Mouse (Mus musculus) heart, postnatal 0 days (tissue): Measurements from ENCODE around the gene Ttll7. TPM values are rescaled to one million over a fixed set of nuclear protein-coding genes. Genes with fewer than 3 reads are reported as not detected.

Source experiments
- ATAC-seq: fragments of 200-750 bp; cut with Nextera tagmentation; 2 replicates; pipeline ENCODE4 v1.8.0; 2017; ENCODE audit warnings: low read depth, moderate number of reproducible peaks, moderate library complexity; ENCODE audit not compliant: insufficient read depth
- DNase-seq: peaks from one replicate; pipeline ENCODE4 v3.0.0-alpha.2; 2016; ENCODE audit warnings: low spot score
- H3K27ac ChIP-seq: fragments of 300-500 bp; sonication (generic); 2 replicates; pipeline ENCODE4 v1.5.1; 2014; ENCODE audit warnings: low read depth, mild to moderate bottlenecking
- H3K27me3 ChIP-seq: fragments of 300-500 bp; sonication (generic); 2 replicates; pipeline ENCODE4 v1.6.1; 2014; ENCODE audit warnings: low read length, mixed read lengths; ENCODE audit not compliant: control insufficient read depth, insufficient read depth
- H3K36me3 ChIP-seq: fragments of 300-500 bp; sonication (generic); replicated peaks from 2 replicates; pipeline ENCODE4 v1.6.1; 2014; ENCODE audit warnings: low read length, mixed read lengths; ENCODE audit not compliant: control insufficient read depth, insufficient read depth
- H3K4me1 ChIP-seq: fragments of 300-500 bp; sonication (generic); 2 replicates; pipeline ENCODE4 v1.6.1; 2014; ENCODE audit warnings: antibody characterized with exemption; ENCODE audit not compliant: control insufficient read depth, insufficient read depth
- H3K4me2 ChIP-seq: fragments of 300-500 bp; sonication (generic); 2 replicates; pipeline ENCODE4 v1.6.1; 2014; ENCODE audit warnings: low read depth, mild to moderate bottlenecking, low read length, moderate library complexity
- H3K4me3 ChIP-seq: fragments of 300-500 bp; sonication (generic); 2 replicates; pipeline ENCODE4 v1.5.1; 2014; ENCODE audit warnings: low read depth, low read length
- H3K9ac ChIP-seq: fragments of 300-500 bp; sonication (generic); replicated peaks from 2 replicates; pipeline ENCODE4 v1.6.1; 2014; ENCODE audit warnings: low read depth, low read length, mixed read lengths
- H3K9me3 ChIP-seq: fragments of 300-500 bp; sonication (generic); replicated peaks from 2 replicates; pipeline ENCODE4 v1.6.1; 2016; ENCODE audit warnings: low read length; ENCODE audit not compliant: control insufficient read depth
- CTCF ChIP-seq: IDR thresholded peaks from 2 replicates; pipeline ENCODE4 v1.5.1; 2016; ENCODE audit warnings: antibody characterized with exemption, control low read depth, low read depth
- EP300 ChIP-seq: IDR thresholded peaks from 2 replicates; pipeline ENCODE4 v1.6.1; 2016; ENCODE audit warnings: antibody characterized with exemption, low read depth
- WGBS: fragments of 180-500 bp; shearing (Covaris S2); extraction: QIAGEN DNeasy Blood & Tissue Kit; methylation state at CpG from one replicate; pipeline ENCODE4 v1.1.7; 2014; 5-methylcytosine and 5-hydroxymethylcytosine counted together
- polyA plus RNA-seq: library from polyadenylated mRNA; unstranded; fragments of >200 nt; fragmentation: Nextera tagmentation; extraction: Ambion mirVana; gene quantifications from 2 replicates; pipeline ENCODE4 v1.2.1, GENCODE M21; 2015
- total RNA-seq: library from RNA; depleted of rRNA; stranded (reverse); fragments of >200 nt; gene quantifications from 2 replicates; pipeline ENCODE4 v1.2.3, GENCODE M21; 2014; ENCODE audit warnings: low replicate concordance

The Ttll7 gene
- total and polyA plus RNA-seq, 2 experiments from 2014 or later, result 1.2 to 6.6 TPM

DNA sequence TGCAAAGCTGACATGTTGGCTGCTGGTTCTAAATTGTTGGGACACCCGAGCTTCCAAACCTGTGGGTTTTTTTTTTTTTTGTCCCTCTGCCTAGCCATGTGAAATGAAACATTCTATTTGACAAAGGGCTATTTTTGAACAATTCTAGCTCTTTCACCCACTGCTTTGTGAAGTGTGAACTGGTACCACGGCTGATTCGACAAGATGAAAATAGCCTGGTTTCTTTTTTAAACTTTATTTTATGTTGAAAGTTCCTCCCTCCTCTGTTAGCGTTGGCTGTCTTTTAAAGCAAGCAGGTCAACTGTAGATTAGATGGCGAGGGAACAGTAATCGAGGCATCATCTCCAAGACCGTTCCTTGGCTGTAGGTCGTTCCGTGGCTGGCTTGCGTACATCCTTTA is 5.2 kb downstream of the Ttll7 start:
- no peak for DNase-seq
- no peak for ATAC-seq
- Histone ChIP-seq H3K9ac (no peak overlapping the region), H3K4me1 (no peaks in the 10 kb centered on the region), H3K4me3 (no peak overlapping the region), H3K27me3 (no peaks in the 10 kb centered on the region), H3K27ac (no peak overlapping the region), H3K36me3 (no peaks in the 10 kb centered on the region), H3K4me2 (no peak overlapping the region), H3K9me3 (no peaks in the 10 kb centered on the region)
- no peak for TF ChIP-seq CTCF
- 83% methylated on average over 10 of the region's 10 CpGs for WGBS

DNA sequence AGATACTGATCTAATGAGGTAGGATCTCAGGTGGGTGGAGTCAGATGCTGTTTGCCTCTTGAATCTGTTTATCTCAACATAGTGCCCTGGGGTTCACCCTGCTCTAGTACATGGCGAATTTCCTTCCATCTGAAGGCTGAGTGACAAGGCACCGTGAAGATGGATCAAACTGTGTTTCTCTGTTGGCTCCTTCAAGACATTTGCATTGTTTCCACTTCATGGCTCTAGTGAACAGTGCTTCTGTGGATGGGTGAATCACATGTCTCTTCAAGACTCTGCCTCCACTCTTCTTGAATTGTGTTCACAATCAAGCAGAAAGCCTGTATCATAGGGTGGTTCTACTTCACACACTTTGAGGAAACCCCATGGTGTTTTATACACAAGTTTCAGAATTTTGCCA is 8.1 kb downstream of the Ttll7 start:
- WGBS, result 82% methylated on average over 2 of the region's 2 CpGs
- DNase-seq (no peak), ATAC-seq (no peak)
- Histone ChIP-seq H3K4me3 (no peak overlapping the region), H3K27me3 (no peaks in the 10 kb centered on the region), H3K27ac (no peak overlapping the region), H3K4me1 (no peaks in the 10 kb centered on the region), H3K9ac (no peak overlapping the region), H3K36me3 (no peaks in the 10 kb centered on the region), H3K9me3 (no peaks in the 10 kb centered on the region), H3K4me2 (no peak overlapping the region)
- TF ChIP-seq CTCF (no peak), EP300 (no peak)

DNA sequence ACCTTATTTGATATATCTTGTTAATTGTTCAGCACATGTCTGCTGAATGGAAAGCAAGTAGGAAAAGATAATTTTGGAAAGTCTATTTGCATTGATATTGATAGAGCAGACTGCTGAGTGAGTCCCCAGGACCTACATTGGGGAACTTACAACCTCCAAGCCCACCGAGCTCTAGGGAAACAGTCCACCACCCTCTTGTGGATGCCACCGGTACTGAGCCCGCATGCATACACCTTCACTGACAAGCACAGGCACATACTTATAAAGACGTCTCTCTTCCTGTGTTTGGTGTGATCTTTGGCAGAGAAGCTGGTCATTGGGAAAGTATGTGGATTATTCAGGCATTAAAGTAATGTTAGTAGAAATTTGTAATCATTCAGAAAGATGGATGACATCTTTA is 14.4 kb downstream of the Ttll7 start:
- no peak overlapping the region for H3K4me2 ChIP-seq
- H3K9me3 ChIP-seq, result no peaks in the 10 kb centered on the region
- no peak overlapping the region for H3K27ac ChIP-seq
- H3K4me3 ChIP-seq, result no peak overlapping the region
- peak; percentile 37 for TF ChIP-seq CTCF
- no peak for TF ChIP-seq EP300
- no peaks in the 10 kb centered on the region for H3K36me3 ChIP-seq
- no peaks in the 10 kb centered on the region for H3K4me1 ChIP-seq
- WGBS, result 29% methylated on average over 4 of the region's 4 CpGs
- no peak overlapping the region for H3K9ac ChIP-seq
- ATAC-seq (no peak), DNase-seq (no peak)
- H3K27me3 ChIP-seq, result no peaks in the 10 kb centered on the region; the same call in 1 of the 2 replicates

- 73% methylated on average over 3 of the region's 3 CpGs for WGBS
- ATAC-seq, result no peak
These were observed 19.8 kb downstream of the Ttll7 start for GRCm38 (mm10) chr3:146871954-146872353.

DNA sequence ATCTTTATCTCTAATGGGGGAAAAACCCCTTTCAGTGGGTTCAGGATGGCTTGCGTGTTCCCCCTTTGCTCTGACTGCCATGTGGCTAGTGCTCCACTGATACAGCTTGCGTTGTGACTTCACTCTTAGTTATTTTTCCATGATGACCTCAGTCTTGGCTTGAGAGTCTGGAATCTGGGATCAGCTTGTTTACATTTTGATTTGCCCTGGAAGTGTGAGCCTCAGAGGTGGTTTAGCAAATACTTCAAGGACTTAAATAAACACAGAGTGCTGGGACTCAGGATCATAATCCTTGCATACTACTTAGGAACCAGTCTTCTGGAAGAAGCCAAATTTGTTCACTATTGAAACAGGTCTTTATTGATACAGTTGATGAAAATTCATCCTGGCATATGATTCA is 23.8 kb downstream of the Ttll7 start:
- Histone ChIP-seq H3K9me3 (peaks cover 10% of the 10 kb centered on the region), H3K4me2 (no peak overlapping the region), H3K4me1 (peaks cover 2% of the 10 kb centered on the region; the same call in 1 of the 2 replicates), H3K9ac (no peak overlapping the region), H3K27me3 (no peaks in the 10 kb centered on the region), H3K27ac (0 out of 2 replicates have a peak overlapping the region, but pooled peaks have one; percentile 8), H3K4me3 (no peak overlapping the region), H3K36me3 (no peaks in the 10 kb centered on the region)
- ATAC-seq, result peak; percentile 76
- DNase-seq, result peak; percentile 55
- no peak for TF ChIP-seq EP300
- TF ChIP-seq CTCF, result no peak
- WGBS, result 15% methylated on average over 2 of the region's 2 CpGs

More at GRCm38 (mm10) chr3:146871954-146872353, 19.8 kb downstream of the Ttll7 start:
- Histone ChIP-seq H3K36me3 (no peaks in the 10 kb centered on the region), H3K4me3 (no peak overlapping the region), H3K27me3 (no peaks in the 10 kb centered on the region; the same call in 1 of the 2 replicates), H3K9me3 (no peaks in the 10 kb centered on the region), H3K4me2 (no peak overlapping the region), H3K9ac (no peak overlapping the region), H3K4me1 (peaks cover 2% of the 10 kb centered on the region; the same call in 1 of the 2 replicates), H3K27ac (no peak overlapping the region)
- TF ChIP-seq CTCF (no peak), EP300 (no peak)
- no peak for DNase-seq

DNA sequence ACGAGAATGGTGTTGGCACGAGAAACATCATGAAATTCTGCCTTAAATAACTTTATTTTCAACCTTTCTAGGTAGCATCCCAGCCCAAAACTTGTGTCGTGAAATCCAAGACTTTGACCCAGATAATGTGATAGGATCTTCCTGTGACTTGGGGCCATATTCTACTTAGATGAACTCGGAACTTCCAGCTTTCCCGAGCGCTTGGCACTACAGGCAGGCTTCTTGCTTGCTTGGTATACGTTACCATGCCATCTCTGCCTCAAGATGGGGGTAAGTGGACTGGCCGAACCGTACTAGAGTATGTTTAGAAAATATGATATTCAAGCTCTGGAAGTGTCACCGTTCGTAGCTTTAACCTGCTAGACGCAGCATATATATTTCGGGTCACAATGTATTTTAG is 41.8 kb downstream of the Ttll7 start:
- Histone ChIP-seq H3K4me2 (no peak overlapping the region), H3K27ac (no peak overlapping the region), H3K4me1 (no peaks in the 10 kb centered on the region), H3K4me3 (no peak overlapping the region), H3K27me3 (no peaks in the 10 kb centered on the region), H3K9me3 (peaks cover 5% of the 10 kb centered on the region; the same call in 1 of the 2 replicates), H3K9ac (no peak overlapping the region), H3K36me3 (no peaks in the 10 kb centered on the region)
- ATAC-seq, result no peak
- TF ChIP-seq EP300 (no peak), CTCF (no peak)
- no peak for DNase-seq
- 85% methylated on average over 13 of the region's 13 CpGs for WGBS
